Mouse (Mus musculus) lung, adult 18-20 months (tissue): Measurements from ENCODE around the gene Milr1.
"Not testable (repeated sequence)": the region's sequence is repeated elsewhere in the genome, so short reads cannot be mapped to it uniquely, and the experiment has no call there.

Experiments
- DNase-seq, 2 experiments: peaks; one replicate each; pipeline ENCODE4 v3.0.0; 2022; ENCODE audit warnings: mixed read lengths in 2 of 2

The Milr1 gene

DNA sequence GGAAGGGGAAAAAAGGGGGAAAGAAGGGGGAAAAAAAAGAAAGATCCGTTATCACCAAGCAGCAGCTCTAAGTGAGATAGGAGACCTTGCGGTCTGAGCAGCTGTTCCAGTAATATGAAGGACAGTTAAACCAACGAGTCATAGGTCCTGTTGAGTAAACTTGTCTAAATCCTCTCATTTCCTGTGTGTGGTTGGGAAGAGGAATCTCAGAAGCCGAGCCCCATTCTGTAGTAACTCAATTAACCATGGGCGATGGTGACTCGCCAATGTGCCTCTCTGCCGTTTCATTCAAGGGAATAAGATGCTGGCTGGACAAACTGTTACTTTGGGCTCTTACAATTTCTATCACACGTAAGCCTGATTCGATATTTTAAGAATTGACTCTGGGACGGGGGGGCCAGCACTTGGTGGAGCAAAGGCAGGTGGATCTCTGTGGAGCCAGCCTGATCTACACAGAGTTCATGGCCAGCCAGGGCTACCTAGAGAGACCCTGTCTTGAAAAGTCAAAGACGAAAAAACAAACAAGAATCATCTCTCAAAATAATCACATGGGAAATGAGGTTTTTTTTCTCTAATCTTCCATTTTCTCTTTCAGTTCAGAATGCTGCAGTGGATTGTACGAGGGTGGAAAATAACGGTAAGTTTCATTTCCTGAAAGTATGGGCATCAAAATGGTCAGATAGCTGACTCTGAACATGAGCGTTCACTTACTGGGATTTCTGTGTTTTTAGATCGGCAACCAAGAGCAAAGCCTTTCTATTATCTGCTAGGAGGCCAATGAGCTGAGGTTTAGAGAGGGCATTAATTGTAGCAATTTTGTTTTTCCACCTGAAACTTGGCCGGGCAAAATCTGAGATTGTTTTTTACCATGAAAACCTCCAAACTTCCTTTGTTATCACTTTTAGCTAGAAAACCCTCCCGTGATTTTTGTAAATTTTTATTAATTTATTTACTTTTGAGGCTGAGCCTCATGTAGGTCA is at the start of gene Milr1:
Gene Milr1 (plus strand): TSS at position 188 of the 980 bp plus-strand sequence.
- DNase-seq = no peak

DNA sequence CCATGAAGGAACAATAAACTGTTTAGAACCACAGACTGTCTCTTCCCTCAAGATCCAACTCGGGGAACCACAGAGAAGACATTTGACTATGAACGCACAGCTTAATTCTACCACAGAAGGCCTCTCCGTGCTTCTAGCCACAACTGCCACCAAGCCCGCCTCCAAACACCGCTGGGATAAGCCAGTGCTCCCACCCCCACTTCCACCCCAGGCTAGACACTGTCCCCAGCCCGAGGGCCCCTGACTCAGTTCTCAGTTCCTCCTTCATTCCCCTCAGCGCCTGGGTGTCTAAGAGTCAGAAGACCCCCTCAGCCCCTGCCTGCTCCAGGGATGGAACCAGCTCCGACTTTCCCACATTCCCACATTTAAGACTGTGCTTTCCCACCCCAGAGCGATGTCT is 49.4 kb upstream of the Milr1 start:
- DNase-seq = no peak

DNA sequence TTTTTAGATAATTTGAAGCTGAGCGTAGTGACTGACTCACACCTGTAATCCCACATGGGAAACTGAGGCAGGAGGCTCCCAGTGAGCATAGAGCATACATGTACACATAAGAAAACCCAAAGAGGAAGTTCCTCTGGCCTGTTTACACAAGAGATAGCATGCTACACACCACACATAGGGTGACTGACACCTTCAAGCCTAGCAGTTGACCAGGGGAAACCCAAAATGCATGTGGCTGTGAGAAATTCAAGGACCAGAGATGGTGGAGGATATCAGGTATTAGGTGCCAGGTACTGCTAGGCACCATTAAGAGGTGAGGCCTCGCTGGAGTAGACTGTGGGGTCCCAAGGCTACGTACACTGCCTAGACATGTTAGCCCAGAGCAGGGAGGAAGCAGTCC is 48.4 kb upstream of the Milr1 start:
- no peak for DNase-seq

DNA sequence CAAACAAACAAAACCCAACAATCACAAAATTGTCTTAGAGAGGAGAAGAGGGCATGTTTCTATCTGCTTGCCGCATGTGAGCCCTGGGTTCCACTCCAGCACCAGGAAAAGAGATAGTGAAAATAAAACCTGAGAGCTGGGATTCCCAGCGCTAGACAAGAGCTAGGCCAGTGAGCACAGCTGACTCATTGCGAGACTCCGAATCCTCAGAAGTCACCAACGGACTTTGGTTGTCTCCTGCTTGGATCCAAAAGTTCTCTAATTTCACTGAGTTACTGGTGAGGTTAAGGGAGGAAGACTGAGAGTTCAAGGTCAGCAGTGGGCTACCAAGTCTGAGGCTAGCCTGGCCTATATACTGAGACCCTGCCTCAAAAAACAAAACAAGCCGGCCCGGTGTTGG is 47.1 kb upstream of the Milr1 start:
- DNase-seq = no peak

DNA sequence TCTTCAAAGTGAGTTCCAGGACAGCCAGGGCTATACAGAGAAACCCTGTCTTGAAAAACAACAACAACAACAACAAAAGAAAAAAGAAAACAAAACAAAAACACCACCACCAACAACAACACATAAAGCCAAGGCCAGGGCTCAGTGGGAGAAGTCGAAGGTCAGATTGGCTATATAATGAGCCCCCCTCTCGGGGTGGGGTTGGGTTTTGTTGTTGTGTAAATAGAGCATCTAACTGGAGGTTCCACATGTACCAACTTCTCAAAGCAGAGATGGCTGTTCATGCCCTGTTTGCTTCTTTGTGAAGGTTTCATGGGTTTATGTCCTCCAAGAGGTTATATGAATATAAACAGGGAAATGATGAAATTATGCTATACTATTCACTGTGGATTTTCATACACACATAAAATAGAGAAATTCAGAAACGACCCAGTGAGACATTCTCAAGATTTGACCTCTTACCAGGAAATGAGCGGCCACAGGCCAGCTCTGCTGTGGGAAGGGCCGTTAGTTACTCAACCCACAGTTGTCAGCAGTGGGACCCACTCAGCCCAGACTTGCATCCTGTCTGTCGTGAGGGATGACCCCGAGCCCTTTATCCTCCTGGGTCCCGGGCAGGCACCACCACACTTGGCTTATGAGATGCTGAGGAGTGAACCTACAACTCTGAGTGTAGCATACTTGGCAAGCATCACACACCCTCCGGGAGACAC is 46.5 kb upstream of the Milr1 start:
- DNase-seq = no peak

DNA sequence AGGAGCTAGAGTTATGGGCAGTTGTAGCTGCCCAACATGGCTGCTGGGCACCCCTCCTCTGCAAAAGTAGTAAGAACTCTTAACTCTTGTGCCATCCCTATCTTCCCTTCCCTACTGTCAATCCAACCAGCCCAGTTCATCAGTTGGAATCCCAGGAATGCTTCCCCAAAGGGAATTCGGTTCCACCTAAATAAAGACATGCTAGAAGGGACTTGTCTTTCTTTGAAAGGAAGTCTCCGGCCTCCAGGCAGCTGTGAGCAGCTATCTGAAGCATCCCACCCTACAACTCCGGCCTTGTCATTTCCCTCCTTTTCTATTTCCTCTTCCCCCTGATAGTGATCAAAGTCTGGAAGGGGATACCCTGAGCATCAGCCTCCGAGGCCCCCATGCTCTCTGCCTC is 44.8 kb upstream of the Milr1 start:
- DNase-seq = no peak

DNA sequence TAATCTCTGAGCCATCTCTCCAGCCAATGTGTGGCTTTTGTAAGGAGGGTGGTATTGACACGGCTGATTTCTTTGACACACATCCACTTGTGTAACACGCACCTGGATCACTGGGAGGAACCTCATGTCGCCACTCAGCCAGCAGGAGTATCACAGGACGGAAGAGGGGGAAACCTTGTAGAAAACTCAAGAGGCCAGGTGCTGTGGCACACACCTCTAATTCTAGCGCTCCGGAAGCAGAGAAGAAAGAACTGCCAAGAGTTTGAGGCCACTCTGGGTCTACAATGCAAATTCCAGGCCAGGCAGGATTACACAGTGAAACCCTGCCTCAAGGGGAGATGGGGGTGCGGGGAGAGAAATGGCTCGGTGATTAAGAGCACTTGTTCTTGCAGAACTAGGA is 43.9 kb upstream of the Milr1 start:
- DNase-seq = no peak

DNA sequence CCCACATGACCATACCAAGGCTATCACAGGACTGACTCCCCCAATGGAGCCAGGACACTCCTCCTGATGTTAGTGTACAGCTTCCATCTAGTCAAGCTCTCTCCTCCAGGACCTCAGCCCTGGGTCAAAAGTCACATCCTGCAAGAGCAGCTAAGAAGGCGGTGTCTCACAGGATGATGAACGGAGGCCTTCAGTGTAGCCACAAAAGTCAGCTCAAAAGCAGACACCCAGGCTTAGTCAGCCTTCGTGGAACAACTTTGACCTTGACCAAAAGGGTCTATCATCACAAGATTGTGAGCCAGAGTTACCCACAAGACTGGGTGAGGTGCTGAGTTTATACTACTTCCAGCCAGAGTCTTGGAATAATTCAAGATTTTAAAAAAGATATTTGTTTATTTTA is 43.2 kb upstream of the Milr1 start:
- no peak for DNase-seq

DNA sequence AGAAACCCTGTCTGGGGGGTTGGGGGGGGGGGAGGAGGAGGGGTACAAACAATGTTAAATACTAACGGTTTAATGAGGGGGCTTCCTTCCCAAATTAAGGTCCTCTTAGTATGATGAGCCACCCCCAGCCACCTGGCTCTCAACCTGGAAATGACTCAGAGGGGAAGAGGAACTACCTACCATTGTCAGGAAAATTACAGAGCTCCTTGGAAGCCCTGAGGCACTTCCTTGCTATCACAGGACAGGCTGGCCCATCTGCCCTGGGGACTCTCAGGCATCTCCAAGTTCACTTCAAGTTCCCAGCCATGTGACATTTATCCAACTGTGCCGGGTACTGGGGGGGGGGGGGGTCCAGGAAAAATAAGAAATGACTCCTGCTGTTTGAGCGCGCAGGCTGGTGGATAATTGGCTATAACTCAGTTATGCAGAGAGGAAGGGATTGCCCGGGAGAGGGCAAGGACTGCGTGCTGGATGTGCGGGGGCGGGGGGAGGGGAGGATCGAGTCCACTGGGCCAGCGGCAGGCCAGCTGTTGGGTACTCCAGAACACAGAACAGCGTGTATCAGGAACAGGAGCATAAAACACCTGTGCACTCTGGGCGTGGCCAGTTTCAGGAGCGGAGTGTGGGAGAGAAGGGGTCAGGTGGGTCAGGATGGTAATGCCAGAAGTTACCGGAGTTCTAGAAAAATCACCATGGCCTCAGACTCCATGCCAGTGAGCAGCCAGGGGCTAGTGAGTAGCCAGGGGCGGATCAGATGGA is 41.6 kb upstream of the Milr1 start:
- DNase-seq = no peak

DNA sequence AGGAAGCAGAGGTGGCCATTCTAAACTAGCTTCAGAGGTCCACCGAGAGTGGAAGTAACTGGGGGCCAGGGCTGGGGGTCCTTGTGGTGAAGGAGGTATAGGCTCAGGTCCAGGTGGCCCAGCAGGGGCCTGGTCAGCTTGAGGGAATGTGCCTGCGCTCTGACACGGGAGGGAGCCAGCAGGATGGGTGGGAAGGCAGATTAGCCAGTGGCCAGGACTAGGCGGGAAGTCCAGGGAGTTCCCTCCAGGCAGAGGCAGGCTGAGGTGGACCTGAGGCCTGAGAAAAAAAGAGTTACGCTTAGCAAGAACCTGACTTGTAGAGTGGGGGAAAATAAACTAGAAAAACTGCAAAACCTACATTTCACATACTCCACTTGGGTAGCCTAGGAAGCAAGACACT is 40.2 kb upstream of the Milr1 start:
- DNase-seq = peak in 1 of 2 experiments; percentile 47

DNA sequence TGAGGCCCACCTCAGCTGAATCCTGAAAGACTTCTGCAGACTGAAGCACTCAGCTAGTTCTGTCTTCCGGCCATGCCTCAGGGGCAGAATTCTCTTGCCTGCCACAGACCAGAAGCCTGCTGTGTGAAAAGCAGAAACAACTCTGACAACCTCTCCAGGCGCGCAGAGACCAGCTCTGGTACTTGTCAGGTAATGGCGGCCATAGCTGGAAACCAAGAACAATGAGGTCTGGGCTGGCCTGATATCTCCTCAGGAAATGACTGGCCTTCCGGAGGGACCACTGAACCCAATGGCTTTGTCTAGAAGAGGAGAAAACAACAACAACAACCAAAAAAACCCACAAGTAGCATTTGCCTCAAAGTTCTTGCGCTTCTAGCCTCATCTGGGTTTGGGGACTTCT is 36.0 kb upstream of the Milr1 start:
- peak; percentile 45 to 64 for DNase-seq

DNA sequence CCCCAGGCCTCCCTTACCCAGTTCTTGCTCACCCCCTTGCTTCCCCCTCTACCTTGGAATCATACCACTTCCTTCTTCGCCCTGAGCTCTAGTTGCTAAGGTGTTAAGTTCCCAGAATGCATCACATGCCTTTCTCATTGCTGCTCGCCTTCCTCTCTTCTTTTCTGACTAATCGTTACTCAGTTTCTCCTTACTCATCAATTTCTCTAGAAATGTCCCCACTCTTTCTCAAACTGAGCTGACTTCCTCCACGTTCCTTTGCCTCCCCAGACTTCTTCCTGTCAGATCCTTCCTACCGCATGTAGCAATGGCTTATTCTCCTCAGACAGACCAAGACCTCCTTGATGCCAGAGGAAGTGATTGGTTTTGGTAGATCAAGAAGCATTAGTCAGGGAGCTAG is 34.5 kb upstream of the Milr1 start:
- no peak for DNase-seq

DNA sequence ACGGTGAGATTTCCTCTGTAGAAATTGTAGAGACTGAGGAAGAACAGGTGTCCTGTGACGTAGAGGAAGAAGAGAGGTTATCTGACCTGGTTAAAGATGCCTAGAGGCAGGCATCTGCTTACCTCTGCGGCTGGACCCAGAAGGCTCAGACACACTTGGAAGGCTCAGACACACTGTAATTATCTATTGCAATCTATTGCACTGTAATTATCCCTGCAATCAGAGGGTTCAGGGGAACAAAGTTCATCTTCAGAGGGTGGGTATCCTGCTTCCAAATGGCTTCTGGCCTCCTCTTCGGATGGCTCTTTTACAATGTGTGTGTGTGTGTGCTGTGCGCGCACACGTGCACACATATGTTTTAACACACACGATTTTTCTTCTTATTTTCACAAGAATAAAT is 30.6 kb upstream of the Milr1 start:
- DNase-seq = no peak

DNA sequence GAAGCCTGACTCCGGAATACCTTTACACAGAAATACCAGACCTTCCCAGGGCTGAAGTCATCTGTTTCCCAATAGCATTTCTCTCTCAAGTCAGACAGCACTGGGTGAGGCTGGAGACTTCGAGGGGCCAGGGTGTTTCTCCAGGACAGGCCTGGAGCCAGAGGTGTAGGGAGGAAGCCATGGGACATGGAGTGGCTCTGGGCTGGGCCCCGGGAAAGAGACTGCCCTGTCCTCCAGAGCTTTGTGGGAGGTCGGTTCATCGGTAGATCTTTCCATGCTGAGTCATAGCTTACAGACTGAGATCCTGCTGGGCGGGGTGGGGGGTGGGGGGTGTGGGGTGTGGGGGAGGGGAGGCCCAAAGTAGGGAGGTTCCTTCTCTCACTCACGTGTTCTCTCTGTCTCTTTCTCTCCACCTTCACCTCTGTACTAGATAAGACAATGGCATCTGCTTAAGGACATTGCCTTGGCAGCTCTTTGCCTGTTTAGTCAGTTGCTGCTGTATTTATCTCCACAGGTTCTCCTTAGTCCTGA is 28.1 kb upstream of the Milr1 start:
- DNase-seq = peak; percentile 52 to 73

DNA sequence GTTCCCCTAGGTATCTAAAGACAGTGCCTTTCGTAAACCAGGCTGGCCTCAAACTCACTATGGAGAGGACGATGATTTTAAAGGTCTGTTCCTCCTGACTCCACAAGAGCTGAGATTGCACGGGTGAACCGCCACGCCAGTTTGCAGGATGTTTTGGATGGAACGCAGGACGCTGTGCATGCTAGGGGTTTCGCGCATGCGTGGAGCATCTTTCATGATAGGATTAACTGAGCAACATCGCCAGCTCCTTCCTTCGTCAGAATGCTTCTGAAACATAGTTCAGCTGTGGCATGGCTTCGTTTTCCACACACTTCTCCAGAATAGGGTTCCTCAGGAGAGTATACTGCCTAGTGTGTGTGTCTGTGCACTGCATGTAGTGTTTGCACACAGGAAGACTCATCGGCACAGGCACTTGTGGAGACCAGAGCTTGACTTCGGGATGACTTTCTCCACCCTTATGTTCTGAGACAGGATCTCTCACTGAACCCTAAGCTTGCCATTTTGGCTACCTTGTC is 27.4 kb upstream of the Milr1 start:
- DNase-seq = no peak

DNA sequence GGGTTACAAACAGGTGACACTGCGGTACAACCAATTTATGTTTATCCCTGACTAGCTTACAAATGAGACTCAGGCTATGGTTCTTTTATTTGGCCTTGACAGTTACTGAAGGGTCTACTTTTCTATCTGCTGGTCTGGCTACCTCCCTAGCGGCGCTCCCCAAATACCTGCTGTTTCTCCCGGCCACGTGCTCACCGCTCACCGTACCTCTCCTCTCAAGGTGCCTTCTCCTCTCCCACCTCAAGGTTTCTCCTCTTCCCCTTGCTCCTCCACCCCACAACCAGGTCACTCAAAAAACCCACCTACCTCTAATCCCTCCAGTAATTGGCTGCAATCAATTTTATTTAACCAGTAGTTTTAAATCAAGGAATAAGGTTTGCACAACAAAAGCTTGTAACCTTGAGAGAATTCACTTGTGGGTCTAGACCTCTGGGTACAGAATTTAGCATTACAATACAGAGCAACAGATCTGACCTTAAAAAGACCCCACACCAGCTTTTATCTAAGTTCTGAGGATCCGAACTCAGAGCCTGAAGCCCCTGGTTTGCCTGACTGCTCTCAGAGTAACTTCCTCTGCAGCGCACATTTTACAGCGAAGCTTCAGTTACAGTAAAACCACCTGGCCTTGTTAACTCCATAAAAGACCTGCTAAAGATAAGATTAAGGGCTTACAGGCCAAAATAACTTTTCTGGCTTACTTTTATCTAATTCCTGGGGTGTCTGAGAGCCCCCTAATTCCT is 26.7 kb upstream of the Milr1 start:
- DNase-seq = no peak

DNA sequence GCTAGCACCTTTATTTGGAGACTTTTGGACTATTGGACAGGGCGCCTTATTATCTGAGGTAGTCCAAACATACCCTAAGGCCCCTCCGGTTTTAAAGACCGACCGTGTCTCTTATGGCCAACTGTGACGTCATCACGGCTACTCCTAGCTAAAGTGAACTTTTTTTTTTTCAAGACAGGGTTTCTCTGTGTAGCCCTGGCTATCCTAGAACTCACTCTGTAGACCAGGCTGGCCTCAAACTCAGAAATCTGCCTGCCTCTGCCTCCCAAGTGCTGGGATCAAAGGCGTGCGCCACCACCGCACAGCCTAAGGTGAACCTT is 26.1 kb upstream of the Milr1 start:
- not testable (repeated sequence) for DNase-seq

DNA sequence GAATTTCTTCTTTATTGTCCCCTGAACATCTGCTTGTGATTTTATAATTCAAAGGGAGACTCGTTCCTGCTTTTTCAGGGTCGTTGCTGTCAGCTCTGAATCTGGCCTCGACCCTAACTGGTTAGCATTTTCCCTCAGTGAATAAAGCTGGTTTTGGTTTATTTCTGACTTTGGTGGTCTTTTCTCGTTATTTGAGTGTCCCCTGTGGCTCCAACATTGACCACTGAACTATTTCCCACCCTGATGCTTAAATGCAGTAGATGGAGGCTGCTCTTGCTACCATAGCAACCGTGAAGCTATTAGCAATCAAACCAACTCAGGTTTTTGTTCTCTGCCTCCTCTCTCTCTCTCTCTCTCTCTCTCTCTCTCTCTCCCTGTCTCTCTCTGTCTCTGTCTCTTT is 23.1 kb upstream of the Milr1 start:
- no peak for DNase-seq

DNA sequence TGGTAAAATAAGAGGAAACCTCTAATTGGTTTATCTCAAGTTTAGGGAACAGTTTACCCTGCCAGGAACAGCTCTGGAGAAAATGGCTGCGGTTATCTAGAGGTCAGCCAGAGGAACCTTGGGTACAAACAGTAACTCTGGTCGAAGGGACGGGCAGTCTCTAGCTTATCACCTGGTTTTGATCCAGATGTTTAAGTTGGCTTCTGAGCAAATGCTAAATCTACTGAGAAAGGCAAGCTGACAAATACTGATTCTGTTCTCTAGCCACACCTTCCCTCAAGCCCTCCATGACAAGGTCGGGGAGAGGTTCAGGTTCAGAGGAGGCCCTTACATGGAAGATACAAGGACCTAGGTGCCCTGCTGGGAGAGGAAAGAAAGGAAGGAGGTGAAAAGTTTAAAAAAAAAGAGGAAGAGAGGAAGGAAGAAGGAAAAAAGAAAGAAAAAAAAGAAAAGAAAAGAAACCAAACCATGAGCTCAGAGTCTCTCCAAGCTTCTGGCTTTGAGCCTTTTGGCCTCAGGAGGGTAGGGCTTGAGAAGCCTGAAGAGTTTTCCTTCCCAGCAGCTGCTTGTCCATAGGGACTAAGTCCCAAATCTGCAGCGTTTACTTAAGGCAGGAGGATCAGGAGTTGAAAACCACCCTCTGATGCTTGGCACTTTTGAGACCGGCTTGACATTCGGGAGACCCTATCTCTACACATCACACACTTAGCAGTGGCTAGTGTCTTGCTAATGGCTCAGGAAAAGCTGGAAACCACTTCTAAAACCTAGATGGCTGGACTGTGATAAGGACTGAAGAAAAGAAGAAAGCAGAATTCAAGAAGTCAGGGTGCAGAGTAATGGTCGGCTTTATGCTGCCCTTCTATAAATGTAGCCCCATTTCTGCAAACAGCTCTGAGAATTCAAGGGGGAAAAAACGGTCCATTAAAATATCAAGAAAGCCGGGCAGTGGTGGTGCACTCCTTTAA is 22.3 kb upstream of the Milr1 start:
- no peak for DNase-seq

DNA sequence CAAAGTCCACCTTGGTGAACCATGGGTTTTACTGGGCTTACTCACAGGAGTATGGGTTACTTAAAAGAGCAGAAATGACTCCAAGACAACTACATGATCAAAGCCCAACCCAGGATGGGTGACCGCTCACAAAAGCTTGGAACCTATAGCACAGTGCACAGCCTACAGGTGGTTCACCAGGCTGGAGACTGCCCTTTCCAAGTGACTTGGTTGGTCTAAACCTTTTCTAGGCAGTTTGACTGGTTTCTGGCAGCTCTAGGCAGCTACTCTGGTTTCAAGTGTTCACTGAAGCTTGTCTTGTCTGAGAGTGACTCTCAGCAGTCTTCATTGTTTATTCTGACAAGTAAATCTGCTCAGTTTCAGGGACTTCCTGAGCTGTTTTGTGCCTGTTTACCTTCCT is 21.4 kb upstream of the Milr1 start:
- no peak for DNase-seq

DNA sequence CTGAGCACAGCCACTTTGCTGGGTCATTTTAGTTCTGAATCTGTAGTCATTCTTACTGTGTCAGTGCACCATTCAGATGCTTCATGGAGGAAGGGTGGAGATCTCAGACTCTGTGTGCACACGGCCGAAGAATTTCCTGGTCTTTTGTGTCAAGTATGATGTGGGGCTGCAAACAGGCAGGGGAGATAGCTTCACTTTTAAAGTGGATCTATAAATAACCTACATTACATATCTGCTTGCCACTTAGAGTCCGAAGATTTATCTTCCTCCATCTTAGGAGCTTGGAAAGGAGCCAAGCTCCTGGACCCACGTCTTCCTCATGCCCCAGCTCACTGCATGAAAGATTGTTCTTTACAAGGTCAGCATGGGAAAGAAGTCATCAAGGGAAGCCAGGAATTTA is 20.3 kb upstream of the Milr1 start:
- DNase-seq = no peak
